8 mouse cellular contexts compared by ENCODE assay signal in the genomic region with DNA sequence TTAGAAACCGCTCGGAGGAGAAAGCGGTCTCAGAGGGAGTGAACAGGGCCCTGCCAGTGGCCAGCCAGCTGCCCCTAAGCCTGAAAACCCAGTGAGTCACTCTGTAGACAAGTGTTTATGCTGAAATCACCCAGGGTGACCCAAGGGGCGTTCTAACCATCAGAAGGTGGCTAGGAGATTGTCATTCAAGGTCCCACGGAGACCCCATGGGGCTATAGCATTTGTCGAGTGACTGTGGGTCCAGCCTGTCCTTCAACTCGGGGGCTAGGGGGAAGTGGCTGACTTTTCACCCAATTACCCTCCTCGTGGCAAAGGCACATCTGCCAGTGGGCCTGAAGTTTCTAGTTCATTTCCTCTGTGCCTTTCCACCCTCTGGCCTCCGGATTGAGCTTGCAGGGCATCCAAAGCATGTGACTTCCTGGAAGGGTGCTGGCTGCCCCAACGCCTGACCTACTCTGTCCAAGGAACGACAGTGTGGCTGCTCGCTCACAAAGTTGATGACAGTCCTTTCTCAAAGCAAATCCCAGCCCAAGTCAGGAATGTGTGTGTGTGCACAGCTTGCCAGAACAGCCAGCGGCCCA.
DNase-seq lines count a peak whose midpoint lies in the region; ATAC-seq and TF ChIP-seq lines count a peak whose summit lies in the region.

No protein-coding gene starts in this region.

- no peaks in the 10 kb centered on the region for H3K36me3 ChIP-seq in forebrain, embryonic 10.5 days (replicated peaks)
- no peaks in the 10 kb centered on the region for H3K36me3 ChIP-seq in heart, postnatal 0 days (replicated peaks; ENCODE audit: control insufficient read depth, insufficient read depth, low read length)

- 45% methylated on average over 13 of the region's 13 CpGs for WGBS in forebrain, embryonic 10.5 days
- WGBS in heart, postnatal 0 days = 22% methylated on average over 13 of the region's 13 CpGs

- H3K9me3 ChIP-seq in forebrain, embryonic 10.5 days = no peaks in the 10 kb centered on the region
- no peaks in the 10 kb centered on the region for H3K9me3 ChIP-seq in heart, postnatal 0 days (replicated peaks; ENCODE audit: control insufficient read depth, low read length)

- peak; percentile 87; the same call in 1 of the 2 replicates for TF ChIP-seq EP300 in heart, postnatal 0 days (IDR thresholded peaks at IDR 0.05; ENCODE audit: low read depth)

- H3K4me3 ChIP-seq in forebrain, embryonic 10.5 days = no peak overlapping the region
- H3K4me3 ChIP-seq in heart, postnatal 0 days (ENCODE audit: low read depth, low read length) = no peak overlapping the region

- DNase-seq in spleen, postnatal 36 days (ENCODE audit: low spot score in 2 of 2) = peak; percentile 22 to 37
- DNase-seq in spleen, adult 12 weeks (ENCODE audit: low spot score) = no peak
- DNase-seq in forebrain, embryonic 10.5 days (ENCODE audit: extremely low spot score, low spot score) = peak; percentile 27
- peak; percentile 81 for DNase-seq in heart, postnatal 0 days (ENCODE audit: low spot score)
- DNase-seq in kidney, postnatal 25 days = peak; percentile 73 to 88
- DNase-seq in urinary bladder, adult 2 months (ENCODE audit: low spot score) = peak; percentile 39
- no peak for DNase-seq in left cerebral cortex, adult 8-10 months (ENCODE audit: low spot score in 2 of 2)

- peak overlapping the region; percentile 76 for H3K27ac ChIP-seq in forebrain, embryonic 10.5 days
- peak overlapping the region; percentile 96 for H3K27ac ChIP-seq in heart, postnatal 0 days (ENCODE audit: low read depth)

- ATAC-seq in heart, postnatal 0 days (ENCODE audit: insufficient read depth, low read depth) = peak; percentile 73
- ATAC-seq in megakaryocyte, adult 5-6 weeks (ENCODE audit: poor library complexity, severe bottlenecking) = peak; percentile 30

- no peak overlapping the region for H3K9ac ChIP-seq in heart, postnatal 0 days (replicated peaks; ENCODE audit: low read depth, low read length)

- TF ChIP-seq CTCF in heart, postnatal 0 days (IDR thresholded peaks at IDR 0.05; ENCODE audit: low read depth) = no peak

- H3K4me2 ChIP-seq in heart, postnatal 0 days (ENCODE audit: low read depth, low read length) = no peak overlapping the region

- H3K27me3 ChIP-seq in forebrain, embryonic 10.5 days (ENCODE audit: poor library complexity, severe bottlenecking) = no peaks in the 10 kb centered on the region
- H3K27me3 ChIP-seq in heart, postnatal 0 days (ENCODE audit: control insufficient read depth, insufficient read depth, low read length) = no peaks in the 10 kb centered on the region

- peaks cover 69% of the 10 kb centered on the region for H3K4me1 ChIP-seq in forebrain, embryonic 10.5 days
- peaks cover 44% of the 10 kb centered on the region for H3K4me1 ChIP-seq in heart, postnatal 0 days (ENCODE audit: control insufficient read depth, insufficient read depth)

Comparison
In these comparisons a context has a peak if more than half of its experiments do, and no peak if none do; other contexts are left out.
1. DNase-seq: peak in spleen, postnatal 36 days (2 of 2), forebrain, embryonic 10.5 days (single experiment), heart, postnatal 0 days (single experiment), kidney, postnatal 25 days (2 of 2) and urinary bladder, adult 2 months (single experiment); none in spleen, adult 12 weeks (single experiment) and left cerebral cortex, adult 8-10 months (0 of 2).